Mouse (Mus musculus) G1E (cell line): Measurements from ENCODE around the gene Dip2b.

Source experiments
- CTCF ChIP-seq: IDR thresholded peaks from 2 replicates; pipeline ENCODE4 v1.5.1; 2012; ENCODE audit warnings: low read depth, low read length, inconsistent platforms, mixed read lengths
- GATA1 ChIP-seq: IDR thresholded peaks from 2 replicates; pipeline ENCODE4 v1.6.1; 2012; ENCODE audit warnings: borderline replicate concordance, low read length, inconsistent platforms, mixed read lengths
- GATA2 ChIP-seq: IDR thresholded peaks from 2 replicates; pipeline ENCODE4 v1.6.1; 2012; ENCODE audit warnings: low read depth, low read length, inconsistent platforms, borderline replicate concordance
- POLR2AphosphoS5 ChIP-seq: IDR thresholded peaks from 2 replicates; pipeline ENCODE4 v1.6.1; 2012; ENCODE audit warnings: low read depth, low read length, inconsistent platforms; ENCODE audit not compliant: insufficient replicate concordance
- TAL1 ChIP-seq: conservative IDR thresholded peaks from 2 replicates; pipeline ENCODE4 v1.6.1; 2012; ENCODE audit warnings: low read depth, low read length, inconsistent platforms, mixed read lengths

- TF ChIP-seq CTCF (no peak), TAL1 (no peak), GATA1 (no peak), GATA2 (no peak), POLR2AphosphoS5 (no peak)
Observed at GRCm38 (mm10) chr15:100032546-100032945, 5.9 kb upstream of the Dip2b start.
